Mouse (Mus musculus): Measurements from ENCODE around the gene Dnah12. TPM values are rescaled to one million over a fixed set of nuclear protein-coding genes. Genes with fewer than 3 reads are reported as not detected.
"Not testable (repeated sequence)": the region's sequence is repeated elsewhere in the genome, so short reads cannot be mapped to it uniquely, and the experiment has no call there.

Dnah12 gene
- polyA plus RNA-seq, 1 experiment from 2014 or later = 0.03 TPM

DNA sequence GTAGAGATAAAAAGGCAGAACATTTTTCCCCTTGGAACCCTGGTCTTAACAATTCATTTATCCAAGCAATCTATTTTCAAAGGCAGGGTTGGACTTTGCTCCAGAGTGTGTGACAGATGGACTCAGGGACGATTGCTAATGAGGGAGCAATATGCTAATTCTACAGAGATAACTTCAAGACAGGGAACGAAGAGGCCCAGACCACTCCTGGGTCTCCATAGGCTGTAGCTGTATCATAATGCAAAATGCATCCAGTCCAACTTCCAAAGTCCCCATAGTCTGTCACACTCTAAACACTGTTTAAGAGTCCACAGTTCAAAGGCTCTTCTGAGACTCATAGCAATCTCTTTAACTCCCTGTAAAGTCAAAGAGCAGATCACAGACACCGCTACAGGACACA, 194.2 kb downstream of the Dnah12 start:
- no peaks in the 10 kb centered on the region for H3K9me3 ChIP-seq
- H3K4me2 ChIP-seq = no peak overlapping the region
- WGBS = 83% methylated on average over 3 of the region's 3 CpGs
- H3K4me3 ChIP-seq = no peak overlapping the region
- no peaks in the 10 kb centered on the region for H3K27me3 ChIP-seq
- ATAC-seq (ENCODE audit: insufficient number of reproducible peaks, insufficient read depth, low FRiP score, low TSS enrichment, low read depth) = no peak
- H3K4me1 ChIP-seq = no peaks in the 10 kb centered on the region
- no peak overlapping the region for H3K27ac ChIP-seq
- H3K36me3 ChIP-seq = no peaks in the 10 kb centered on the region
- no peak overlapping the region for H3K9ac ChIP-seq

DNA sequence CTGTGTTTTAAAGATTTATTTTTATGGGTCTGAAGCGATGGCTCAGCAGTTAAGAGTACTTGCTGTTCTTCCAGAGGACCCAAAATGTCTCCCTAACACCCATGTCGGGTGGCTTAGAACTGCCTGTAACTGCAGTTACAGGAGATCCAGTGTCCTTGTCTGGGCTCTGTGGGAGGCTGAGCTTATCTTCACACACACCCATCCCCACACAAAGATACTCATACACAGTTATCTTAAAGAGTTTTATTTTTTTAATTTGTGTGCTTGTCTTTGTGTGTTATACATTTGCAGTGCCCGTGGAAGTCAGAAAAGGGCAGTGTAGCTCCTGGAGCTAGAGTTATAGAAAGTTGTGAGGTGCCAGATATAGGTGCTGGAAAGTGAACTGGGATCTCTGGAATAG, 197.7 kb downstream of the Dnah12 start:
- Histone ChIP-seq H3K4me1 (no peaks in the 10 kb centered on the region), H3K9me3 (no peaks in the 10 kb centered on the region), H3K9ac (no peak overlapping the region), H3K4me2 (no peak overlapping the region), H3K27me3 (no peaks in the 10 kb centered on the region), H3K36me3 (no peaks in the 10 kb centered on the region), H3K4me3 (no peak overlapping the region), H3K27ac (no peak overlapping the region)
- ATAC-seq (ENCODE audit: insufficient number of reproducible peaks, insufficient read depth, low FRiP score, low TSS enrichment, low read depth) = no peak
- 87% methylated on average over 3 of the region's 3 CpGs for WGBS

DNA sequence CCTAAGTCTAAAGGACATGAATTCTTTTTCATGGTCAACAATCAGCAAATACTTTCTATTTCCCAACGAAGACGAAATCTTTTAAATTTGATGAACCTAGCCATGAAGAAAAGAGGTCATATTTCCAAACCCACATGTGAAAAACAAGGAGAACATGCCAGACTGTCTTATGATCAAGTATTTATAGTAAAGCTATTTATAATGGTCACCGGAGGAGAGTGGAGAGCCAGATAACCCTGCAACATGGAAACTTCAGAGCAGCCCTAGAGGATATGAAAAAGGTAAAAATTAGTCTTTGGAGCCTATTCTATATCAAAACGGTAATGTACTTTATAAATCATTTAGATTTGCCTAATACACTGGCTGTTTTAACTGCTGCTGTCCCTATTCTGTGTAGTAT, 201.3 kb downstream of the Dnah12 start, which contains the start of gene Asb14:
Asb14 (plus strand) TSS at position 166 of the 400 bp plus-strand sequence.
- no peaks in the 10 kb centered on the region for H3K27me3 ChIP-seq
- H3K4me2 ChIP-seq = no peak within 1 kb of the TSS
- H3K4me3 ChIP-seq = no peak within 1 kb of the TSS
- 86% methylated on average over 4 of the region's 4 CpGs for WGBS
- H3K36me3 ChIP-seq = no peaks in the 10 kb centered on the region
- no peaks in the 10 kb centered on the region for H3K4me1 ChIP-seq
- no peak for ATAC-seq (ENCODE audit: insufficient number of reproducible peaks, insufficient read depth, low FRiP score, low TSS enrichment, low read depth)
- H3K9ac ChIP-seq = no peak within 1 kb of the TSS
- no peak within 1 kb of the TSS for H3K27ac ChIP-seq
- no peaks in the 10 kb centered on the region for H3K9me3 ChIP-seq

DNA sequence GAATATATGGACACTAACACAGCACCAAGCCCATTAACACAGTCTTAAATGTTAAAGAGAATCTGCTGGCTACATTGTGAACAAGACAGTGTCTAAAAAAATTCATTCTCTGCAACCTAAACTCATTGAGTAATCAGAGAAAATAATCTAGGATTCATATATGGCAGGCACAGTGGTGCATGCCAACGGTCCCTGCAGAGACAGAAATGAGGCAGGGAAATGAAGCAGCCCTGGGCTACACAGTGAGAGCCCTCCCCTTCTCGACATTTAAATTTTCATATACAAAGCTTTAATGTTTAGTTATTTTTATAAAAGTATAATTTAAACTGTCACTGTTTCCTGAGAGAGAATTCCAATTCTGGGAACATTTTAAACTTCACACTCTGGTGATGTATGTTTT, 206.4 kb downstream of the Dnah12 start:
- Histone ChIP-seq H3K4me2 (no peak overlapping the region), H3K27ac (no peak overlapping the region), H3K9ac (no peak overlapping the region), H3K9me3 (no peaks in the 10 kb centered on the region), H3K4me1 (no peaks in the 10 kb centered on the region), H3K36me3 (no peaks in the 10 kb centered on the region), H3K4me3 (no peak overlapping the region), H3K27me3 (no peaks in the 10 kb centered on the region)
- ATAC-seq (ENCODE audit: insufficient number of reproducible peaks, insufficient read depth, low FRiP score, low TSS enrichment, low read depth) = no peak
- 79% methylated on average over 2 of the region's 2 CpGs for WGBS

DNA sequence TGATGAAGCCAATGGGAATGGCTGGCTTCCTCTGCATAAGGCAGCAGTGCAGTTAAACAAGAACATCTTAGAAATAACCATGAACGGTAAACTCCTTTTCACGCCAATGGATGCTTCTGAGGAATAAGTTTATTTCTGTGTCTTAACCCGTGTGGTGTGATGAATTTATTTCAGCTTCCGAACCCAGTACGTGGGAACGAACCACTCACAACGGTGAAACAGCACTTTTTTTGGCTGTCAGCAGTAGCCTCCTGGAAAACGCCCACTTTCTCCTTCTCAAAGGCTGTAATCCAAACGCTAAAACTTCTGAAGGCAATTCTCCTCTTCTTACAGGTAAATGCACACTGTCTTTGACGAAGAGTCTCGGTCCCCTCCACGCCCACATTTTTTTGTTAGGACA, 207.8 kb downstream of the Dnah12 start:
- H3K4me2 ChIP-seq = no peak overlapping the region
- no peak overlapping the region for H3K27ac ChIP-seq
- H3K36me3 ChIP-seq = no peaks in the 10 kb centered on the region
- H3K9me3 ChIP-seq = no peaks in the 10 kb centered on the region
- no peak overlapping the region for H3K4me3 ChIP-seq
- H3K4me1 ChIP-seq = no peaks in the 10 kb centered on the region
- H3K9ac ChIP-seq = no peak overlapping the region
- 80% methylated on average over 12 of the region's 12 CpGs for whole genome bisulfite sequencing
- no peak for ATAC-seq (ENCODE audit: insufficient number of reproducible peaks, insufficient read depth, low FRiP score, low TSS enrichment, low read depth)
- H3K27me3 ChIP-seq = no peaks in the 10 kb centered on the region

DNA sequence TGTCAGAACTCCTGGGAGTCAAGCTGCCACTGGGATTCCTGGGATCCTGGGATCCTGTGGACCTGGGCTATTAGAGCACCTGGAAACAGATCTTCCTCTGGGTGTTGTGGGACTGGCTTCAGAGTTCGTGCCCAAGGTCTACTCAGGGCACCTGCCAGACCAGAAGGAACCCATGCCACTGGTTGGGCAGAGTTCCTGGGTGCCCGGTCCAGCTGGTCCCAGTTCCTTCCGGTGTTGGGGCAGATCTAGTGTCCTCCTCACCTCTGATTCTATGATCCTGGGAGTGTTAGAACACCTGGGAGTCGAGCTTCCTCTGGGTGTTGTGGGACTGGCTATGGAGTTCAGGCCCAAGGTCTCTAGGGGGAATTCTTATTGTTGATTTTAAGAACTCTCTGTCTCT, 214.3 kb downstream of the Dnah12 start:
- no peaks in the 10 kb centered on the region for H3K9me3 ChIP-seq
- no peaks in the 10 kb centered on the region for H3K36me3 ChIP-seq
- WGBS = 91% methylated on average over 4 of the region's 4 CpGs
- H3K27me3 ChIP-seq = no peaks in the 10 kb centered on the region
- H3K4me2 ChIP-seq = no peak overlapping the region
- no peaks in the 10 kb centered on the region for H3K4me1 ChIP-seq
- H3K9ac ChIP-seq = no peak overlapping the region
- H3K4me3 ChIP-seq = no peak overlapping the region
- H3K27ac ChIP-seq = no peak overlapping the region
- no peak for ATAC-seq (ENCODE audit: insufficient number of reproducible peaks, insufficient read depth, low FRiP score, low TSS enrichment, low read depth)

DNA sequence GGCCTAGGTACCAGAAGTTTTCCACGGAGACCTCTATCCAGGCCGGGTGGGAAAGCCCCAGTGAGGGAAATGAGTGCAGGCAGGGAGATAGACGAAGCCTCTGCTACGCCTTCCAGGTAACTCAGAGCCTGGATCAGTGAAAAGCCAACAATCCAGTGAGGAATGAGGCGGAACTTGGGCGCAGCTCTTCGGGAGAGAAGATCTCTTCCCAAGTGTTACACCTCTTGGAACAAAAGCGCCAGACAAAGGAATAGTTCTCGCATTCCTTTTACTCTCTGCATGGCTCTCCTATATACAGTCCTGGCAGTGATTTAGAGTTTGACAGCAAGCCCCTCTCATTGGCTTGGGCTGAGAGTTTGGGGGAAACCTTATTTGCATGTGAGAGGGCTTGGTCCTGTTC, 217.4 kb downstream of the Dnah12 start:
- H3K9me3 ChIP-seq; H3K36me3 ChIP-seq; H3K27ac ChIP-seq; H3K27me3 ChIP-seq; H3K4me2 ChIP-seq; H3K4me3 ChIP-seq; ATAC-seq (ENCODE audit: insufficient number of reproducible peaks, insufficient read depth, low FRiP score, low TSS enrichment, low read depth); H3K4me1 ChIP-seq; H3K9ac ChIP-seq: not testable (repeated sequence)
- 51% methylated on average over 9 of the region's 9 CpGs for WGBS

DNA sequence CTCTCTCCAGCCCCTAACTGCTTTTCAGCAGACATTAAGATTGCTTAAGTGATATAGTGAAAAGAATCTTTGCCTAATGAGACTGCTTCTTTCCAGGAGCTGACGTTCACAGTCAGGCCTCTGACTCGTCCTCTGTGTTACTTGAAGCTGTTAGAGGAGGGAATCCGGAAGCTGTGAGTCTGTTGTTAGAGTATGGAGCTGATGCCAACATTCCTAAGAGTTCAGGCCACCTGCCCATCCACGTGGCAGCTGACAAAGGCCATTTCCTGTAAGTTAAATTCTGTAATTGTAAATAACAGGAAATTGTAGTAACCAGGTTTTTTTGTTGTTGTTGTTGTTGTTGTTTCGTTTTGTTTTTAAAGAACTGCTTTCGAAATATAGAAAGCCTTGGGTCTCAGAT, 218.1 kb downstream of the Dnah12 start:
- WGBS = 67% methylated on average over 6 of the region's 6 CpGs
- H3K4me2 ChIP-seq = no peak overlapping the region

DNA sequence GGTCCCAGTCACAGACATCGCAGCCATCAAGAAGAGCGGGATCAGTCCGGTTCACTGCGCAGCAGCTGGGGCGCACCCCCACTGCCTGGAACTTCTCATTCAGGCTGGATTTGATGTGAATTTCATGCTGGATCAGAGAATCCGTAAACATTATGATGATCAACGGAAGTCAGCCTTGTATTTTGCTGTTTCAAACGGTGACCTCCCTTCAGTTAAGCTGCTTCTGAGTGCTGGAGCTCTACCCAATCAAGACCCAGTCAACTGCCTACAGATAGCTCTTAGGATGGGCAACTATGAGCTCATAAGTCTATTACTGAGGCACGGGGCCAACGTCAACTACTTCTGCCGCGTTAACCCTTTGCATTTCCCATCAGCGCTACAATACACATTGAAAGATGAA, 218.8 kb downstream of the Dnah12 start:
- H3K4me1 ChIP-seq = no peaks in the 10 kb centered on the region
- no peak for ATAC-seq (ENCODE audit: insufficient number of reproducible peaks, insufficient read depth, low FRiP score, low TSS enrichment, low read depth)
- no peak overlapping the region for H3K4me3 ChIP-seq
- H3K9me3 ChIP-seq = no peaks in the 10 kb centered on the region
- no peaks in the 10 kb centered on the region for H3K36me3 ChIP-seq
- no peak overlapping the region for H3K4me2 ChIP-seq
- no peak overlapping the region for H3K9ac ChIP-seq
- H3K27ac ChIP-seq = no peak overlapping the region
- 81% methylated on average over 13 of the region's 13 CpGs for WGBS
- H3K27me3 ChIP-seq = no peaks in the 10 kb centered on the region

More for the DNA sequence above, 218.1 kb downstream of the Dnah12 start:
- Histone ChIP-seq H3K9ac (no peak overlapping the region), H3K27me3 (no peaks in the 10 kb centered on the region), H3K9me3 (no peaks in the 10 kb centered on the region), H3K4me3 (no peak overlapping the region), H3K27ac (no peak overlapping the region), H3K36me3 (no peaks in the 10 kb centered on the region), H3K4me1 (no peaks in the 10 kb centered on the region)
- ATAC-seq (ENCODE audit: insufficient number of reproducible peaks, insufficient read depth, low FRiP score, low TSS enrichment, low read depth) = no peak

DNA sequence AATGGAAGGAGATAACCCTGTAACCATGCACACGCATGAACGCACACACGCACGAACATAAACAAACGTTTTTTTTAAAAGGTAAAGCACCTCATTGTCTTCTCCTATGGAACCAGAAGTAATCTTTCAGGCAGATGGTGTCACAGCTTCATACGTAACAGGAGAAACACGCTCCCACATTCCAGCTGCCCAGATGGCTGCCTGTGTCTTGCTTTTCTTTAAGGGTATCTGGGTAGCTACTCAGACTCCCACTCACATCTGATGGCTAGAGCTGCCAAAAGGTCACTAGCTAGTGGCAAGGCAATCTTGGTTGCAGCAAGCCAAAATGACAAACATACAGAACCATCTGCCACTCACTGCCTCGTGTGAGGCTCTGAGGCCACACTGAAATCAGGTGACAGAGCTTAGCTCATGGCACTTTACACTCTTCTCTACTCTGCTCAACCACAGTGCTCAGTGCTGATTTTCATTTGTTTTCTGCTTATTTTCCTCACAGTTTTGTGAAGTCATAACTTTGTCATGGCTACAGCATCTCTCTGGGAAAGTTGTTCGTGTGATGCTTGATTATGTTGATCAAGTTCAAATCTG, 220.7 kb downstream of the Dnah12 start:
- Histone ChIP-seq H3K9ac (no peak overlapping the region), H3K9me3 (no peaks in the 10 kb centered on the region), H3K4me2 (no peak overlapping the region), H3K27me3 (no peaks in the 10 kb centered on the region), H3K36me3 (peaks cover 8% of the 10 kb centered on the region; the same call in 1 of the 2 replicates), H3K4me3 (no peak overlapping the region), H3K4me1 (no peaks in the 10 kb centered on the region), H3K27ac (no peak overlapping the region)
- no peak for ATAC-seq (ENCODE audit: insufficient number of reproducible peaks, insufficient read depth, low FRiP score, low TSS enrichment, low read depth)
- WGBS = 79% methylated on average over 9 of the region's 9 CpGs

DNA sequence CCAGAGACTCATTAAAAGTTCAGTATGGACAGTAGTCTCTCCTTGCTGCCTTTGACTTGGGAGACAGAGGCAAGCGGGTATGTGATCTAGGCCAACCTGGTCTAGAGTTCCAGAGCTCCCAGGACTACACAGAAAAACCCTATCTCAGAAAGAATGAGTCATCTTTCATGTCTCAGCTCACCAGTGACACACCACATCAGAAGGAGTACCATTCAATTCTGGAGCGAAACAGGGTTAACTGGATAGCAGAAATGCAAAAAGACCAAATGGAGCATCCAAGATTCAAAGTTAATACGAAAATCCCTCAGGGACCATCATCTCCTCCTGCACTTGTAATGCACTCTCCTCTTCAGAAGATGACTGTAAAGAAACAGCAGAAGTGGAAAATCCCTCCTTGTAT, 226.2 kb downstream of the Dnah12 start:
- H3K9me3 ChIP-seq = no peaks in the 10 kb centered on the region
- WGBS = 94% methylated on average over 3 of the region's 3 CpGs
- no peak overlapping the region for H3K27ac ChIP-seq
- H3K9ac ChIP-seq = no peak overlapping the region
- H3K36me3 ChIP-seq = peaks cover 46% of the 10 kb centered on the region
- H3K4me1 ChIP-seq = no peaks in the 10 kb centered on the region
- ATAC-seq (ENCODE audit: insufficient number of reproducible peaks, insufficient read depth, low FRiP score, low TSS enrichment, low read depth) = no peak
- no peak overlapping the region for H3K4me2 ChIP-seq
- no peak overlapping the region for H3K4me3 ChIP-seq
- no peaks in the 10 kb centered on the region for H3K27me3 ChIP-seq

DNA sequence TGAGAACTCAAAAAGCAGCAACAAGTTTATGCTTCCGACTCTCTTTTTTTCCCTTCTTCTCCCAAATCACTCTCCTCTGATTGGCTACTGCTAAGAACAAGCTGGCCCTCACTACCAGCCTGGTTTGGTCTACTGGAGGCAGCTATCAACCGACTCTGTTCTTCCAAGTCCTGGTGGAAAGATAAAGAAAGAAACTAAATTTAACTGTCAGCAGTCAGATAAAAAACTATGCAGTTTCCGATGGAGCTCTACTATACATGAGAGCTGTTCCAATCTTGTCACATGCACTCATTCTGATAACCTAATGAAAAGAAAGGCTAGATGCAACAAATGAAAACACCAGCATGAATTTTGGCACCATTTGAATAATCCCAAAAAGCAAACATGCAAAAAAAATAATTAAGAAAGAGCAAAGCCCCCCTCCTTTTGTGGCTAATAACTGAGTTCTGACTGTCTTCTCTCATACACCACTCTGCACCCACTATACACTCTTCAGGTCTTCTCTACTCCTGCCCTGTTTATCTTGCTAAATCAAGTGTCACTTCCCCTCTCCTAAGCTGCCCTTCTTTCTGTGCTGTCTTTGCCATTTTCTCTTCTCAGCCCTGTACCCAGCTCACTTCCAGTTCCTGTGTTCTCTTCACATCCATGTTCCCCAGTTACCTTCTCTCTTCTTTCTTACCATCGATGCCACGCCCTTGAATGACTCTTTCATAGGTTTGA, 230.8 kb downstream of the Dnah12 start:
- Histone ChIP-seq H3K9ac (no peak overlapping the region), H3K4me3 (no peak overlapping the region), H3K9me3 (no peaks in the 10 kb centered on the region), H3K4me1 (no peaks in the 10 kb centered on the region), H3K27ac (no peak overlapping the region), H3K4me2 (no peak overlapping the region), H3K27me3 (no peaks in the 10 kb centered on the region), H3K36me3 (peaks cover 67% of the 10 kb centered on the region)
- no peak for ATAC-seq (ENCODE audit: insufficient number of reproducible peaks, insufficient read depth, low FRiP score, low TSS enrichment, low read depth)
- WGBS = 91% methylated on average over 5 of the region's 5 CpGs

Measured in embryonic facial prominence, embryonic 13.5 days (tissue).